Mouse (Mus musculus): ENCODE data around the gene Osbpl8. TPM values are rescaled to one million over a fixed set of nuclear protein-coding genes. Genes with fewer than 3 reads are reported as not detected.

The Osbpl8 gene
- polyA plus RNA-seq, 1 experiment: 1.1 TPM

GRCm38 (mm10) chr10:111124175-111124574 is 40.4 kb upstream of the Osbpl8 start:
- H3K4me3 ChIP-seq (ENCODE audit: low read depth, low read length): no peak overlapping the region
- WGBS: 88% methylated on average over 7 of the region's 7 CpGs
- no peaks in the 10 kb centered on the region for H3K36me3 ChIP-seq (ENCODE audit: control insufficient read depth, insufficient read depth, low read length)
- TF ChIP-seq POLR2A (IDR thresholded peaks at IDR 0.05; ENCODE audit: low read depth, low read length) (no peak), CTCF (IDR thresholded peaks at IDR 0.05; ENCODE audit: extremely low read depth, insufficient read length, insufficient replicate concordance, low read depth, low read length) (no peak)
- no peaks in the 10 kb centered on the region for H3K27me3 ChIP-seq (ENCODE audit: control insufficient read depth, insufficient read depth, low read length)
- H3K27ac ChIP-seq (ENCODE audit: insufficient read depth, low read depth, low read length): no peak overlapping the region
- H3K4me1 ChIP-seq (ENCODE audit: control insufficient read depth, insufficient read depth, insufficient read length, low read length): no peaks in the 10 kb centered on the region

GRCm38 (mm10) chr10:111124767-111125315 is 39.7 kb upstream of the Osbpl8 start:
- WGBS: 10% methylated on average over 1 of the region's 1 CpGs
- TF ChIP-seq POLR2A (IDR thresholded peaks at IDR 0.05; ENCODE audit: low read depth, low read length): no peak
- no peak for TF ChIP-seq CTCF (IDR thresholded peaks at IDR 0.05; ENCODE audit: extremely low read depth, insufficient read length, insufficient replicate concordance, low read depth, low read length)
- no peak overlapping the region for H3K27ac ChIP-seq (ENCODE audit: insufficient read depth, low read depth, low read length)
- no peak overlapping the region for H3K4me3 ChIP-seq (ENCODE audit: low read depth, low read length)
- no peaks in the 10 kb centered on the region for H3K36me3 ChIP-seq (ENCODE audit: control insufficient read depth, insufficient read depth, low read length)
- no peaks in the 10 kb centered on the region for H3K27me3 ChIP-seq (ENCODE audit: control insufficient read depth, insufficient read depth, low read length)
- H3K4me1 ChIP-seq (ENCODE audit: control insufficient read depth, insufficient read depth, insufficient read length, low read length): no peaks in the 10 kb centered on the region

- TF ChIP-seq POLR2A (IDR thresholded peaks at IDR 0.05; ENCODE audit: low read depth, low read length) (no peak), CTCF (IDR thresholded peaks at IDR 0.05; ENCODE audit: extremely low read depth, insufficient read length, insufficient replicate concordance, low read depth, low read length) (no peak)
- Histone ChIP-seq H3K36me3 (ENCODE audit: control insufficient read depth, insufficient read depth, low read length) (no peaks in the 10 kb centered on the region), H3K4me3 (ENCODE audit: low read depth, low read length) (no peak overlapping the region), H3K27ac (ENCODE audit: insufficient read depth, low read depth, low read length) (no peak overlapping the region), H3K4me1 (ENCODE audit: control insufficient read depth, insufficient read depth, insufficient read length, low read length) (no peaks in the 10 kb centered on the region), H3K27me3 (ENCODE audit: control insufficient read depth, insufficient read depth, low read length) (no peaks in the 10 kb centered on the region)
- WGBS: 85% methylated on average over 10 of the region's 10 CpGs
Measured at GRCm38 (mm10) chr10:111127388-111127787, 37.2 kb upstream of the Osbpl8 start.

- 47% methylated on average over 3 of the region's 3 CpGs for WGBS
- H3K27me3 ChIP-seq (ENCODE audit: control insufficient read depth, insufficient read depth, low read length): no peaks in the 10 kb centered on the region
- no peaks in the 10 kb centered on the region for H3K36me3 ChIP-seq (ENCODE audit: control insufficient read depth, insufficient read depth, low read length)
- H3K27ac ChIP-seq (ENCODE audit: insufficient read depth, low read depth, low read length): no peak overlapping the region
- TF ChIP-seq CTCF (IDR thresholded peaks at IDR 0.05; ENCODE audit: extremely low read depth, insufficient read length, insufficient replicate concordance, low read depth, low read length) (no peak), POLR2A (IDR thresholded peaks at IDR 0.05; ENCODE audit: low read depth, low read length) (no peak)
- no peak overlapping the region for H3K4me3 ChIP-seq (ENCODE audit: low read depth, low read length)
- no peaks in the 10 kb centered on the region for H3K4me1 ChIP-seq (ENCODE audit: control insufficient read depth, insufficient read depth, insufficient read length, low read length)
Measured at GRCm38 (mm10) chr10:111128493-111128892, 36.1 kb upstream of the Osbpl8 start.

- 81% methylated on average over 15 of the region's 15 CpGs for WGBS
- H3K4me1 ChIP-seq (ENCODE audit: control insufficient read depth, insufficient read depth, insufficient read length, low read length): no peaks in the 10 kb centered on the region
- TF ChIP-seq POLR2A (IDR thresholded peaks at IDR 0.05; ENCODE audit: low read depth, low read length): no peak
- no peak for TF ChIP-seq CTCF (IDR thresholded peaks at IDR 0.05; ENCODE audit: extremely low read depth, insufficient read length, insufficient replicate concordance, low read depth, low read length)
- no peaks in the 10 kb centered on the region for H3K36me3 ChIP-seq (ENCODE audit: control insufficient read depth, insufficient read depth, low read length)
- no peaks in the 10 kb centered on the region for H3K27me3 ChIP-seq (ENCODE audit: control insufficient read depth, insufficient read depth, low read length)
- no peak overlapping the region for H3K27ac ChIP-seq (ENCODE audit: insufficient read depth, low read depth, low read length)
- no peak overlapping the region for H3K4me3 ChIP-seq (ENCODE audit: low read depth, low read length)
Measured at GRCm38 (mm10) chr10:111129867-111130620, 34.5 kb upstream of the Osbpl8 start.

GRCm38 (mm10) chr10:111130872-111131271 is 33.7 kb upstream of the Osbpl8 start:
- WGBS: 77% methylated on average over 3 of the region's 3 CpGs
- Histone ChIP-seq H3K4me3 (ENCODE audit: low read depth, low read length) (no peak overlapping the region), H3K27ac (ENCODE audit: insufficient read depth, low read depth, low read length) (no peak overlapping the region), H3K36me3 (ENCODE audit: control insufficient read depth, insufficient read depth, low read length) (no peaks in the 10 kb centered on the region), H3K4me1 (ENCODE audit: control insufficient read depth, insufficient read depth, insufficient read length, low read length) (no peaks in the 10 kb centered on the region), H3K27me3 (ENCODE audit: control insufficient read depth, insufficient read depth, low read length) (no peaks in the 10 kb centered on the region)
- no peak for TF ChIP-seq POLR2A (IDR thresholded peaks at IDR 0.05; ENCODE audit: low read depth, low read length)

- 68% methylated on average over 5 of the region's 5 CpGs for WGBS
- Histone ChIP-seq H3K4me3 (ENCODE audit: low read depth, low read length) (no peak overlapping the region), H3K4me1 (ENCODE audit: control insufficient read depth, insufficient read depth, insufficient read length, low read length) (no peaks in the 10 kb centered on the region), H3K27ac (ENCODE audit: insufficient read depth, low read depth, low read length) (no peak overlapping the region), H3K27me3 (ENCODE audit: control insufficient read depth, insufficient read depth, low read length) (no peaks in the 10 kb centered on the region), H3K36me3 (ENCODE audit: control insufficient read depth, insufficient read depth, low read length) (no peaks in the 10 kb centered on the region)
- TF ChIP-seq CTCF (IDR thresholded peaks at IDR 0.05; ENCODE audit: extremely low read depth, insufficient read length, insufficient replicate concordance, low read depth, low read length) (no peak), POLR2A (IDR thresholded peaks at IDR 0.05; ENCODE audit: low read depth, low read length) (no peak)
Measured at GRCm38 (mm10) chr10:111133271-111133670, 31.3 kb upstream of the Osbpl8 start.
